Mouse (Mus musculus) testis, postnatal 14 days (tissue): Measurements from ENCODE around the gene Gdf10.

Experiments used
- DNase-seq: peaks from one replicate; pipeline ENCODE4 v3.0.0; 2021; ENCODE audit warnings: low spot score

Gdf10 gene

GRCm38 (mm10) chr14:33923168-33924070 is at the start of gene Gdf10:
TSS of gene Gdf10 (plus strand) at chr14:33923587.
- no peak for DNase-seq

GRCm38 (mm10) chr14:33878826-33879225 is 44.6 kb upstream of the Gdf10 start:
- no peak for DNase-seq

- DNase-seq, result no peak
Observed at GRCm38 (mm10) chr14:33880236-33880635, 43.2 kb upstream of the Gdf10 start.

DNA sequence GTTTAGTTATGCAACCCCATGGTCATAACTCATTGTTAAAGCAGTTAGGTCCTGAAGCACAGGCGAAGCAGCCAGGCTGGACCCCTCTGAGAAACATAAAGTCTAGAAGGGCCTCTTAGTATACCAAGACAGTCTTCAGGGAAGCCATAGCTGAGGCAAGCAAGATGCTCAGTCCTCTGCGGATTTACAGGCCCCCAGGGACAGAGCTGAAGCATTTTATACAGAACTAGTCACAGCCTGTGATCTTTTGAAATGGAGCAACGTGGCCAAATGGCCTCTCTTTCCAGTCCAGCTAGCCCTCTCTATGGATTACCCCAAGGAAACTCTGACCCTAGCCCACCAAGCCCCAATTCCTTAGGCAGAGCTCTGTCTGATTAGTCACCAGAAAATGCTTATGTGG is 41.9 kb upstream of the Gdf10 start:
- DNase-seq, result no peak

DNA sequence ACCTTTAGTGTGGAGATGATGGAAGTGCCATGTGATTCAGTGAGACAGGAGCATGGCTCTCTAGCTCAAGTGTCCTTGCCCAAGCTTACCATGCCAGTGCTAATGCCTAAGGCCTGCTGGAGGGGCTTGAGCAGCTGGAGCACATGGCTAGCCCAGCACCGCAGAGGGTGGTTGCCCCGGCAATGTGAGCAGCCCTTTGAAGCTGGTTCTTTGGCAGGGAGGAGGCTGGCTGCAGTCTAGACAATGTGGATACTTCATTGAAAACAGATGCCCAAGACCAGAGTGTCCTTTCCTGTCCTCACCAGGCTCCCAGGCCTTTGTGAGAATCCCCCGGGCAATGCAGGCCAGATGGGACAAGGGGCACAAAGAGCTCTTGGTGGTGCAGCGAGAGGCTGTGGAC is 40.3 kb upstream of the Gdf10 start:
- no peak for DNase-seq

- no peak for DNase-seq
Observed at GRCm38 (mm10) chr14:33885466-33885865, 37.9 kb upstream of the Gdf10 start.

- DNase-seq, result no peak
Observed at GRCm38 (mm10) chr14:33888387-33889035, 34.9 kb upstream of the Gdf10 start.

- peak; percentile 60 for DNase-seq
Observed at GRCm38 (mm10) chr14:33889971-33890370, 33.4 kb upstream of the Gdf10 start.

DNA sequence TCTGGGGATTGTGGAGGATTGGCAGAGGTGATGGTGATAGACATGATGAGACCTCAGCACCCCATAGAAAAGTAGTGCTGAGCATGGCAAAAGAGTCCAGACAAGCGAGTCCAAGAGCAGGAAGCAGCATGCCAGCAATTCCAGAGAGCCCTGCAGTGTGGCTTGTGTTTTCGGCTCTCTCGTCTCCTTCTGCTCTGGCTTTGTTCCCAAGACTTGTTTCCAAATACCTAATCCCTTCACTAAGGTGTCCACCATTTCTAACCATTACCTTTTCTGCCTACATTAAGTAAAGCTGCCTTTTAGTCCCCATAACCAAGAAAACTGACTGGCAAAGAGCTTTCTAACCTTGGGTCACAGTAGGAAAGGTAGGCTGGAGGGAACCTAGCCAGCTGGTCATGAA is 31.9 kb upstream of the Gdf10 start:
- DNase-seq, result no peak

DNA sequence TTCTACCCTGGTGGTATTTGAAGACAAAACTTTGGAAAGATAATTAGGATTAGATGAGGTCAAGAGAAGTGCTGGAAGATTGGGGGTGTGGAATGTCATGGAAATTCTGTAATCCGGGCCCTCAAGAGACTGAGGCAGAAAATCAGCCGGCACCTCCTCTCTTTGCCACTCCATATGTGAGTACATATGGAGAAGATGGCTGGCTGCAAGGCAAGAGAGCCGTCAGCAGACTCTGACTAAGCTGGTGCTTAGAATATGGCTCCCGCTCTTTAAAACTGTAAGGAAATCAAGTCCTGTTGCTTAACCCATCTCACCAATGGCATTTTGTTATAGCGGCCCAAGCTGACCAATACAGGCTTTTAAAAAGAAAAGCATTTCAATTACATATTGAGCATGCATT is 27.6 kb upstream of the Gdf10 start:
- DNase-seq, result no peak

- DNase-seq, result no peak
Observed at GRCm38 (mm10) chr14:33896628-33897300, 26.6 kb upstream of the Gdf10 start.

DNA sequence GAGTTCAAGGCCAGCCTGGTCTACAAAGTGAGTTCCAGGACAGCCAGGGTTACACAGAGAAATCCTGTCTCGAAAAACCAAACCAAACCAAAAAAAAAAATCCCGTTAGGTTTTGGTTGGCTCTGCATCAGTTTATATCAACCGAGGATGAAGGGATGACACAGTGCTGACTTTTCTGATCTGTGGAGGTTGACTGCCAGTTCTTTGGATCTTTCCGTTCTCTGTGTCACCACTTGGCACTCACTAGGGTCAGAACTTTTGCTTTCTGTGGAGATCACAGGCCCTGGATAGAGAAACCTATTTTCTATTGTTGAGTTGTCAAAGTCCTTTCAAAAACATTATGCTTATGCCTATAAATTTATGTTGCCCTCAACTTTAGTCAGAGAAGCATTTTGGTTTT is 20.6 kb upstream of the Gdf10 start:
- no peak for DNase-seq

DNA sequence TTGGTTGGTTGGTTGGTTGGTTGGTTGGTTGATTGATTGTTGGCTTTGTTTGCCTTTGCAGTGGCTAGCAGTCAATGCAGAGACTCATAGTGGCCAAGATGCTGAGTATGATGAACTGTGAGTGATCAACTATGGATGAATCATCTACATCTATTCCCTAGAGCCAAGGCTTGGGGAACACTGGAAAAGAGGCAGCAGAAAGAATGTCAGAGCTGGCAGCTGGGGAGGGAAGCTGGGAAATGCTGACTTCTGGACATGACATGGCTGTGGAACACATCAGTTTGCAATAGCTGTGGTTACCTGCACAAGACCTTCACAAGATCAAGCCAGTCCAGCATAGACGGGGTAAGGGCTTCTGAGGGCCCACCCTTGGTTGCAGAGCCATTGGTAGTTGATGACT is 20.2 kb upstream of the Gdf10 start:
- DNase-seq, result no peak

DNA sequence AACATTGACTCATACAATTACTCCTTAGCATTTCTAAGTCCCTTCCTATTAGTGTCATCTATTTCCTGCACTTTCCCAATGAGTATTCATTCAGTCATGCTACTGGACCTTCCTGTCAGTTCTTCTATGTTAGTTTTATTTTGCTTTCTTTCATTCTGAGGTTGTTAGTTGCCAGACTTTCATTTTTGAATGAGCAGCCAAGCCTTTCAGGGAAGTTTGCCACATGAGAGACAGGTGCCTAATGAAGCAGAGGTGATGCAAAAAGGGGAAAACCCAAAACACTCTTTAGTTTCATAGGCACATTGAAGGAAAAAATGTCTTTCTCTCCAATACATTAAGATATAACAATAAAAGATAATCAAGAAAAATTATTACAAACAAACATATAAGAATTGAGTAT is 18.5 kb upstream of the Gdf10 start:
- DNase-seq, result no peak

GRCm38 (mm10) chr14:33913727-33914126 is 9.7 kb upstream of the Gdf10 start:
- no peak for DNase-seq

- DNase-seq, result no peak
Observed at GRCm38 (mm10) chr14:33914206-33914605, 9.2 kb upstream of the Gdf10 start.

GRCm38 (mm10) chr14:33920727-33921559 is 2.4 kb upstream of the Gdf10 start:
- DNase-seq, result no peak

- no peak for DNase-seq
Observed at GRCm38 (mm10) chr14:33922771-33923167, 618 bp upstream of the Gdf10 start.

DNA sequence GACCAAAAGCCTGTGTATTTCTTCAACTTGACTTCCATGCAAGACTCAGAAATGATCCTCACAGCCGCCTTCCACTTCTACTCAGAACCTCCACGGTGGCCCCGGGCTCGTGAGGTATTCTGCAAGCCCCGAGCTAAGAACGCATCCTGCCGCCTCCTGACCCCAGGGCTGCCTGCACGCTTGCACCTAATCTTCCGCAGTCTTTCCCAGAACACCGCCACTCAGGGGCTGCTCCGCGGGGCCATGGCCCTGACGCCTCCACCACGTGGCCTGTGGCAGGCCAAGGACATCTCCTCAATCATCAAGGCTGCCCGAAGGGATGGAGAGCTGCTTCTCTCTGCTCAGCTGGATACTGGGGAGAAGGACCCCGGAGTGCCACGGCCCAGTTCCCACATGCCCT is 8.5 kb downstream of the Gdf10 start:
- DNase-seq, result no peak

- peak; percentile 48 for DNase-seq
Observed at GRCm38 (mm10) chr14:33932935-33933703, 9.7 kb downstream of the Gdf10 start.

DNA sequence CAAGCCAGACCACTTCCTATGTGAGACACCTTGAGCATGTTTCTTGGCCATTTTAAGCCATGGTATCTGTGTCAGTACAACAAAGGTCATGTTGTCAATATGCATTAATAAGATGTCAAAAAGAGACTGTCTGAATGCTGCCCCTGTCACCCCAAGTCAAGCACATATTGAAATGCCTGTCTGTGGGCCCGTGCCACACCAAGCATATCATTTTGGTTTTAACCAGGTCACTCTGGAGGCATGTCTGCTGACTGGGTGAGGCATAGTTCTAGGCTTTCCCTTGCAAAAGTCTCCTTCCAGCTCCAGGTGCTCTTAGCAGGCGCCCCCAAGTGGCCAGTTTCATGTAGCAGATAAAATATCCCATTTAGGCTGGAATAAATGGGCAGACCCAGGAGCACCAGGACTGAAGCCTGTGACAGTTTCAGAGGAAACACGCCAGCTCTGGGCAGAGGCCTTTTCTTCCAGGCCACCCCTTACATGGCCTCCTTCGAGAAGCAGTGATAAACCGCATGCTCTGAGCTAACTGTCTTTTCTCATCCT is 10.5 kb downstream of the Gdf10 start:
- DNase-seq, result no peak
